Mouse (Mus musculus): ENCODE results near the gene Esam.

Esam gene

DNA sequence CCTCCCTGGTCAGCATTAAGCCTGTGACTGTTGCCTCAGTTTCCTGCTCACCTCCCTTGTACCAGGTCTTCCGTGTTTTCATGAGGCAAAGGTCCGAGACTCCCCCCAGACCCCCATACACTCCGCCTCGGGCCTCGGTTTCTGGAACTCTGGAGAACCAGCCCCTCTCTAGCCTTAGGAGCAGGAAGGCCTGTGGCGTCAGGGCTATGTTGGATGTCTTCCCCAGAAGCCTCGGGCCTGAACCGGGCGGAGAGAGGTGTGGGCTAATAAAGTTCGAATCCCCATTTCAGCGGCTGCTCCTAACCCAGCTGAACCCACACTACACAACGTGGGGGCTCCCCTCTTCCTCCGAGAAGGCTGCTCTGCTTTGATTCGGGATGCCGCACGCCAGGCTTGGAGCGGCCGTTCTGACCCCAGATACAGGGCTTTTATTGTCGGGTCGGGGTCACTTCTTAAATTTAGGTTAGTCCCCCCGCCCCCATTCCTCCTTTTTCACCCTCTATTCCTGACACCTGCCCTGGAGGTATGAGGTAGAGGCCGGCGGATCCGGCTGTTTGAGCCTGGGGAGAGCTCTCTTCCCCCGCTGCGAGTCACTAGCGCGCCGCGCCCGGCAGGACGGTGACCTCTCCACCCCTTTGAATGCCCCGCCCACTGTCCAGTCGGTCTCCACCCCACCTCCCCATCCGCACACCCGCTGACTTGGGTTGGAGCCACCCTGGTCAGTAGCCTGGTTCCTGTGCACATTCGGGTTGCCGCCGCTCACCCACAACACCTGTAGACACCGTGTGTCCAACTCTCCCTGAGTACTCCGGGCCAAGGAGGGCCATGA lies at the start of gene Esam:
Gene Esam (plus strand): TSS at position 683 of the 829 bp plus-strand sequence.
- DNase-seq: peak; percentile 90 to 92

DNA sequence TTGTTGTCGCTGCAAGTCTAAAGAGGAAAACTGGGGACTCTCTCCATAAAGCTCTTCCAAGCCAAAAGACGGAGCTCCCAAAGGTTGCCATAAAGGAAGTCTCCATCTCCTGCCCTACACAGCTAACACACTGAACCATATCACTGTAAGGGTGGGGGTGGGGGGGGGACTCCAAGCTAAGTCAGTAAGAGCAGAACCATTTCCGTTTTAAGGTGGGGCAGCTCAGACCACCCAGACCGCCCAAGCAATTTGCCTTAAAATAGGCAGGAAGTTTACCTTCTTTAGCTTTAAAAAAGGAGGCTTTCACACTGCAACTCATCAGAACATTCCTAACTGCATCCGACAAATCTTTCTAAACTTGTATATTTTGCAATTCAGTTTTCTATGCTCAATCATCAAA lies 42.7 kb upstream of the Esam start:
- no peak for DNase-seq

DNA sequence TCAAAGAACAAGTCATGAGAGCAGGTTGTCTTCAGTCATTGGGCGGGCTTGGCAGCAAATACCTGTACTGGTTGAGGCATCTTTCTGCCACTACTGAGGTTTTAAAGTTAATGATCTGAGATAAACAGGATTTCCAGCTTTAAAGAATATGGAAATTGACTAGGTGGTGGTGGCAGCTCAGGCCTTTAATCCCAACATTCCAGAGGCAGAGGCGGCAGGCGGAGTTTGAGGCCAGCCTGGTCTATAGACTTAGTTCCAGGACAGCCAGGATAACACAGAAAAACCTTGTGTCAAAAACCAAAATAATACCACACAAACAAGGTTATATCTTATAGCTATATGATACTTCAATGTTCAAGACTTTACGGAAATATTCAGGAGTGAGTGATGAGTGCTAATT lies 39.8 kb upstream of the Esam start:
- DNase-seq: no peak

DNA sequence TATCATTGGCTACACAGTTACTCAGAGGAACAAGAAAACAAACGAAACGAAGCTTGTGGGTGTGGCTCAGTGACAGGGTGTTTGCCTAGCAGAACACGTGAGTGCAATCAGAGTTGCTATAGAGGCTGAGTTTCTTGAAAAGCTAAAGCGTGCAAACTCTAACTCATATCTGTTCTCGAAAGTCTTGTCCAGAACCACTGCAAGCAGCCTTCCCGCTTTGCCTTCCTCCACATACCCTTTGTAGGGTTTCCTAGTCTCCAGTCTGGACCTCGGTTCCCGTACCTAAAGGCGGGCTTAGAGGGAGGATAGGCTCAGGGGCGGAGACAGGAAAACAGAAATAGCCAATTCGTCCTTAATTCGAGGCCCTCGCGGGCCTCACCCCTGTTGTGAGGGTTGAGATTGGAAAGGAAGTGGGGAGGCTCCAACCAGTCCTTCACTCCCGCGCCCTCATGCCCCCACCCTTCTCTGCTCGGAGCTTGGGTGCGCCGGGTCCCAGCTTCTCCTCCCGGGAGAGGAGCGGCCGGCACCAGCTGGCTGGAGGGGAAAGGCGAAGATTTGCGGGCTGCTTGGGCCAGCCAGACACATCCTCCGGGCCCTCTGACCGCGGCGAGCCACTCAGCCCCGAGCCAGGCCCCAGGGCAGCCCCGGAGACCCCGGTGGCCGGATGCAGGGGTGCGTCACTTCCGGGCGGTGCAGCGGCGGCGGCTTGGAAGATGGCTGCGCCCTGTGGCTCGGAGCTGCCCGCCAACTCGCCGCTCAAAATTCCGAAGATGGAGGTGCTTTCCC lies 39.1 kb upstream of the Esam start, which contains the start of gene Msantd2:
Gene Msantd2 (plus strand): TSS at position 709 of the 786 bp plus-strand sequence.
- peak; percentile 91 to 96 for DNase-seq

DNA sequence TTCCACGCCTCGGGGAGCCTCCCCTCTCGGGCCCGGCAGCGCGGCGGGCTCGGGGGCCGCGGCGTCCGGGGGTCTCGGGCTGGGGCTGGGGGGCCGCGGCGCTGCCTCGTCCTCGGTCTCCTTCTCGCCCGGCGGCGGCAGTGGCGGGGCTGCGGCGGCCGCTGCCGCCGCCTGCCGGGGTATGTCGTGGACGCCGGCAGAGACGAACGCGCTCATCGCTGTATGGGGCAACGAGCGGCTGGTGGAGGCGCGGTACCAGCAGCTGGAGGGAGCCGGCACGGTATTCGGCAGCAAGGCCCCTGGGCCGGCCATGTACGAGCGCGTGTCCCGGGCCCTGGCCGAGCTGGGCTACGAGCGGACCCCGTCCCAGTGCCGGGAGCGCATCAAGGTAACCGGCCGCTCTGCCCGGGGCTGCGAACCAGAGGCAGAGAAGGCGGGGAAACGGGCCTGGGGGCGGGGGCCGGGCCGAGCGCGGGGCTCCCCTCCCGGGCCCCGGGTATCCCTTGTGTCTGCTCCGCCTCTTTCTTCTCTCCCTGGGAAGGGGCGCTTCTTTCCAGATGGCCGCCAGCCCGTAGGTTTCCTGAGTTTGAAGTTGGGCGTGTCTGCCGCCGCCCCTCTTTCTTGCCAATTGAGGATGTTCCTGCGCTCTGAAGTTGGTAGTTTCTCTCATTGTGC lies 38.3 kb upstream of the Esam start:
- peak; percentile 27 to 65 for DNase-seq

DNA sequence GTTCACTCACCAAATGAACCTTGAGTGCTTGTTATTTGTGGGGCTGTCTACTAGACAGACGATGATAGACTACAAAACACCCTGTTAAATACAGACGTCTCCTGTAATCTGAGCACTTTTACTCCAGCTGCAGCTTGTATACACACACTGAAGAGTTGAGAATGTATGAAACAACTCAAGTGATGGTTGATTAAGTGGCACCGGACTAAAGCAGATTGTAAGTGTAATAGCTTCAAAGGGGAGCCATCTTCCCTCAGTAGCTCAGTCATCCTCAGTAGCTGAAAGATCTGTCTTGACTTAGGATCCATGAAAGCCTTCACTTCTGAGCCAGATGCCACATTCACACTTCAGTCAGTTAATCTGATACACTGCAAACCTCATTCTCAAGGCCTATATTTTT lies 32.1 kb upstream of the Esam start:
- DNase-seq: no peak

DNA sequence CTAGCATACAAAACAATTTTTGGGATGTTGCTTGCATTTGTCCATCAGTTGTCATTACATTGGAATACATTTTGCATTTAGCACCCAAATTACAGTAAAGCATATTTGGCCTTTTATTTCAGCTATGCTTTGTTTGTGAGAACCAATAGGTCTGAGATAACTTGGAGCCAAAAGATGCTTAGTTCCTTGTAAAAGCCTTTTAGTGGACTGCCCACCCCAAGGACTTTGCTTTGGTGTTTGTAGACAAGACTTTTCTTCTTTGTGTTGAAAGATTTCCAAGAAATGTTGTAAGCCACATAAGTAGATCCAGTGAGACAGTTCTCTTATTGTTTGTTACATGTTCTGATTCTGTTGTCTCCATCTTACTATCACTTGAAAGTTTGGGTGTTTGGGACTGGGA lies 31.6 kb upstream of the Esam start:
- DNase-seq: no peak

DNA sequence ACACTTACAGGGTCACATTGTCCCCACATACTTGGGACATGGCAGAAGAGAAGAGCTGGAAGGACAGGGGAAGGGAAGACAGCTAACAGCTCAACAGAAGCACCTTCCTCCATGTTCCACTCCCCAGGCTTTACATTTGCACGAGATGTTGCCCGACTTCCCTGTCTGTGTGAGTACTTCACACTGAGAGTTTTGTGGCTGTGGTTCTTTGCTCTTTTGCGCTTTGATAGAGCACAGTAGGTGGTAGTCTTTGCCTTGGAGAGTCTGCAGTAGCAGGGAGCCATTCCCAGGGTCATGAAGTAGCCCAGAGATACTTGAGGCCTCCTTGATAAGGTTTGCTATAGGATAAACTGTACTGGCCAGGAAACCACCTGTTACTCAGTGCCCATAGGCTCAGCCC lies 27.7 kb upstream of the Esam start:
- DNase-seq: no peak

DNA sequence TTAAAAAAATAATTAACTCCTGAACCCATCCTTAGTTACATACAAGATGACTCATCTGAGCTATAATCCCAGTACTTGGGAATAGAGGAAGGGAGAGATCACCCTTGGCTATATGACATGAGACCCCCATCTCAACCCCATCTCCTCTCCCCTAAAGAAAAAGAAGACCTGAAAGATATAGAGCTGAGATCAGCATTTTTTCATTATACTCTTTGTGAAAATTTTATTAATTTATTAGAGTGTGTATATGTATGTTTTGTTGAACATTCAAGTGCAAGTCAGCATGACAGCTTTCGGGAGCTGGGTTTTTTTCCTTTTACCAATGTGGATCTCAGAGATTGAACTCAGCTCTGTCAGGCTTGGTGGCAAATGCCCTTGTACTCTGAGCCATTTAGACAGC lies 26.7 kb upstream of the Esam start:
- DNase-seq: no peak

DNA sequence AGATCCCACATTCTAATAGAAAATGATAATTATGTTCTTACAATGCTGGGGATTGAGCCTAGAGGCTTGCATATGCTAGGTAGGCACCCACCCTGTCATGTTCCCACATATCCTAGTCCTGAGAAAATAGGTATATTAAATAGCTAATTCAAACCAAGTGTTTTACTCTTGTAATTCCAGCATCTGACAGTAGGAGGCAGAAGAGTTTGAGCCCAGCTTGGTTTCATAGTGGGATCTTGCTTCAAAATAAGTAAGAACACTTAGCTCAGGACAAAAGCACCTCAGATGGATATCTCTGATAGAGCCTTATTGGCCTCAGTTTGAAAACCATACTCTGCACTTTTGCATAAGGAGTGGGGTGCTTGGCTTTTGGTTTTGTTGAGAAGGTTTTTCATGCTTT lies 23.5 kb upstream of the Esam start:
- DNase-seq: no peak

DNA sequence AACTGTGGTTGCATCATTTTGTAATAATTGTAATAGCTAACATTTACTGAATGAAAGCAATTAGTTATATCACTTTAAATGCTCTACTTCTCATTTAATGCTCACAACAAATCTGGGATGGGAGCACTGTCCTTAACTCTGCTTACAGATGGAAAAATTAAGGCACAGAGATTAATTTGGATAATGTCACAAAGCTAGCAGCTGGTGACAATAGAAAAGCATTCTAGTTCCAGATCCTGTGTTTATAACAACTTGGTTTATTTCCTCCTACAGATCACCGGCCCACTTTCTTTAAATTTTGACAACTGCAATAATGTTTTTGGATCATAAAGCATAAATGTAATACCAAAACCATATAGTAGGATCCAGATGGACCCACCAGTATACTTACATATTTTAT lies 21.9 kb upstream of the Esam start:
- no peak for DNase-seq

DNA sequence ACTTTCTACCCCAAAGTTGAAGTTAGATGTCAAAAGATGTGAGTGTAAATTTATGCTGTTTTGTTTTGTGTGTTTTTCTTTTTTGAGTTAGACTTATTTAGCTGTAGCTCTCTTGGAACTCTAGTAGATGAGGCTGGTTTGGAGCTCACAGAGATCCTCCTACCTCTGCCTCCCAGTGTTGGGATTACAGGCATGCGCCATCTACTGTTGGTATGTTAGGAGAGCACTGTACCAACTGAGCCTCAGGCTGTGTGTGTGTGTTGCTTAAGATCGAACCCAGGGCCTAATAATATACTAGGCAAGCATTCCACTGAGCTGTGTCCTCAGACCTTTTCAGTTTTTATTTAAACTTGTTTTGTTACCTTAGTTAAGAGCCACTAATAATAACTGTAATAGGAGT lies 15.8 kb upstream of the Esam start:
- DNase-seq: peak in 1 of 2 experiments; percentile 30

DNA sequence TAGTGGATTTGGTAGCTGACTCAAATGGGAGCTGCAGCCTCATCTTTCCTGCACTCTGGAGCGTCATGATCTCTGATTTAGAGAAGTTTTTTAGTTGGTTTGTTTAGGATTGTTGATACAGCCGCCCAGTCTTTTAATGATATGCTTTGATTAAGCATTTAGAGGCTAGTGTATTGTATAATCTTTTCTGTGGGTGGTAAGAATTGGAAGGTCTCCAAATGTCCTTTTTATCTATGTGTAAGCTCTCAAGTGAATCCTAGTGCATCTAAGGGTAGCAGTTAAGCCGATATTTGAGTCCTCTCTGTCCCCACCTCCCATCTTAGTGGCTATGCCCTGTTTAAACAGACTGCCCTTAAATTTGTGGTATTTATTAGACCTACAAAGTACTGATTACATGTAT lies 13.4 kb upstream of the Esam start:
- no peak for DNase-seq

DNA sequence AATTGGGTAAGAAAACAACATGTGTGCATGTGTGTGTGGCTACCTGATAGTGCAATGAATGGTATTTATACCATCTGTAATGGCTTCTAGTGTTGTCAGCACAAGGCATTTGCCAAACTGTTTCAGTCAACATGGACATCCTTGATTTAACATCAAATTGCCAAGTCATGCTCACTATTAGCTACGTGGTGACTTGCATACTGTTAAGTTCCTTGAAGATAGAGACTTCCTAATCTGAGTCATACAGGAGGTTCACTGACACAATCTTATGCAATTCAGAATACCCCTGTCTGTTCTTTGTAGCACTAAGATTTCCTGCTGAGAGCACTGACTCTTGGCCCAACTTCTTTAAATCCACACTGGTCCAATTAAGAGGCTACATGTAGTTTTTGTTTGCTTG lies 10.4 kb upstream of the Esam start:
- DNase-seq: no peak

DNA sequence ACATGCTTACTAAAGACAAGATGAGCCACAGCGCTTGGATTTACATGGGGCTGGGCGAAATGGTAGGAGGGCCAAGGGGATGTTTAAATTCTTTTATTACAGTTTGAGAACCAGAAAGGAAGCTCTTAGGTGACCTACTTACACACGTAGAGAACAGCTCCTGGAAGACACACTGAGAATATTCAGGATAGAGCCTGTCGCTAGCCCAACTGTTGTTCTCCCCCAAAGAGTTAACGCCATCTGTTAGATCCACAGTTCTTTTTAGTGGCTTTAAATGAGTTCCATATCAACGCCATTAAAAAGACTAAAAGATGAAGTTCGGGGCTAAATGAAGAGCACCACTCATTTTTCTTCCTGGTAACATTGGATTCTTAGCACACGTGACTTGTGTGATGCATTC lies 8.9 kb upstream of the Esam start:
- no peak for DNase-seq

DNA sequence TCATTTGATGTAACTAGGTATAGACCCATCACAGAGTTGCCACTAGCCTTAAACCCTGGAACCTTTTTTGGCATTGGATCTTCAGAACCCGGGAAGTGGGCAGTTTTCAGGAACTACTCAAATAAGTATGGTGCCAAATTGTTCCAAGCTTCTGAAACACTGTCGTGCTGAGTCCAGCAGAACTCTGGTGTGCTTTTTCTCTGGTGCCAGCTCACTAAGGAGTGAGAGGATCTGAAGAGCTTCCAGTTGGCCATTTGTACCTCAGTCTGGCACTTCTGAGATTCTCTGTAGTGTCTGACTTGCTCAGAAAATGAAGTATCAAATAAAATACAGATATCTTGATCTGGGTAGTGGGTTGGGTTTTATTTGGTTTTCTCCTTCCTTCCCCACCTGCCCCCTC lies 7.9 kb upstream of the Esam start:
- DNase-seq: no peak

DNA sequence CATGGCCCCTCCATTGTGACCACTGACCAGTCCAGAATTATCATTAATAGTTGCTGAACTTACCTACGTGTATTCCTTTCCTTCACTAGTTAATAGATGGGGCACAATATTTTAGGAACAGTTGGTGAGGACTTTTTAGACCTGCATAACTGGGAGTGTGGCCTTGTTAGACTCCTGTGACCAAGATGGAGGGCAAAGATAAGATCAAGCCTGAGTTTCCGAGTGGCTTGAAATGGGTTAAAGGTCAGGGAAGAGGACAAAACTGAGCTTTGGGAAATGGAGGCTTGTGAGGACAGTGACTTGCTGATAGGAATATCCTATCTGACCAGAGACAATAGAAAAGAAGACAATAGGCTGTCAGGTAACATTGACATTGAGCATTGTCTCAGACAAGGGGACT lies 2.4 kb upstream of the Esam start:
- DNase-seq: no peak

DNA sequence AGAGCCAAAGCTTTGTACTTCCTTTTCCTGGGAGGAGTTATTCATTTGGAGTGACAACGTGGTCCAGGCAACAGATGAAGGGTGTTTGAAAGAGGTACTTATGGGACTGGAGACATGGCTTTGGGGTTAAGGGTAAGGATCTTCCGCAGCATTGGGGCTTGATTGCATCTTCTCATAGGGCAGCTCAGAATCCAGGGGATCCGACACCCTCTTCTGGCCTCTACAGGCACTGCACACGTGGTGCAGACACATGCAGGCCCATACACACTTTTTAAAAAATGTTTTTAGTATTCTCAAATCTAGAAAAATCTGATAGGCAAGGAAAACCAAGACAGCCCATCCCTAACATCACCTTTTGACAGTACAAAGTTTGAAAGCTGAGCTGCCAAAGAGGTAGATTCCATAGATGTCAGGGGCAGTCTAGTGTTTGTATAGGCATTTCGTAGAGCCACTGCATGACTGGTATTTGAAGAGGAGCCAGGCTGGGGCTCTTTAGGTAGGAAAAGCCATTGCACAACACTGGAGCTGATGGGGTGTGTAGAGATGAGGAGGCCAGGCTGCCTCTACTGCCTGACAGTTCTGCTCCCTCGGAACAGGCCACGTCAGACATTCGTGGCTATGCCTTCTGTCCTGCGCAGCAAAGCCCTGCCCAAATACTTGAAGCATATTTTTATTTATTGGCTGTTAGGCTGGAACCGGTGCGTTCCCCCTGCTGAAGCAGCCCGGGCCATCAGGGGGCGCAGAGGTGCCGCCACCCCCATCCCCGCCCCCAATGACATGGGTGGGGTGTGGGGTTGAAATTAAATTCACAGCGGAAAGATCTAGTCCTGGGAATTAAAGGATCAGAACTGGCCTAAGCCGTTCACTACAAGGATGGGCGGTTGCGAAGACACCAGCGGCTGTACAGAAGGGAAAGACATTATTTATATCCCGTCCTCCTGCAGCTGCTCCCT lies 1.2 kb upstream of the Esam start:
- peak; percentile 42 to 60 for DNase-seq

DNA sequence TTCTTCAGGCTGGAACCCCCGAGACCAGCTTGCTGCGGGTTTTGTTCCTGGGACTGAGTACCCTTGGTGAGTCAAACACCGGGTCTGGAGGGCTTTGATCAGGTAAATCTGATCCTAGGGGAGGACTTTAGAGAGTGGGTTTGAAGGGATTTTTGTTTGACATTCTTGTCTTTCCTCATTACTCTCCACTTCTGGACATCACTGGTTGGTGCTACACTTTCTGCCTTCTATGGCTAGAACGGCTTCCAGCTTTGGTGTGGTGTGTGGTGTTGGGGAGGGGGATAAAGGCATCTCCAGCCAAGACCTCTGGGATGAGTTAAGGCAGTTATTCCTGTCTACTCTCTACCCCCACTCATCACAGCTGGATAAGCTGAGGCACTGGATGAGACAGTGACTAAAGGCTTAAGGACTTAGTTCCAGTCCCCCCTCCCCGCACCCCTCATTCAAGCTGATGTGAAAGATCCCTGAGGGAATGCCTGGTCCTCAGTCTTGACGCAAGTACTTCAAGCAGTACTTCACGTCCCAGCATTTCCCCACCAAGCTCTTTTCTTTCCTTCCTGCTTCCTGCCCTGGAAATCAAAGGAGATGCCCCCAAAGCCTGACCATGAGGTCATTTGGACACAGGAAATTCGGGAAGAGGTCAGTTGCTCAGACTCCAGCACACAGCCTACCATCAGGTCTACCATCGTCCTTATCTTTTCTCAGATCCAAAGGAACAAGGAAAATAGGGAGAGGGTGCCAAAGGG lies 520 bp downstream of the Esam start:
- DNase-seq: peak; percentile 31 to 71

DNA sequence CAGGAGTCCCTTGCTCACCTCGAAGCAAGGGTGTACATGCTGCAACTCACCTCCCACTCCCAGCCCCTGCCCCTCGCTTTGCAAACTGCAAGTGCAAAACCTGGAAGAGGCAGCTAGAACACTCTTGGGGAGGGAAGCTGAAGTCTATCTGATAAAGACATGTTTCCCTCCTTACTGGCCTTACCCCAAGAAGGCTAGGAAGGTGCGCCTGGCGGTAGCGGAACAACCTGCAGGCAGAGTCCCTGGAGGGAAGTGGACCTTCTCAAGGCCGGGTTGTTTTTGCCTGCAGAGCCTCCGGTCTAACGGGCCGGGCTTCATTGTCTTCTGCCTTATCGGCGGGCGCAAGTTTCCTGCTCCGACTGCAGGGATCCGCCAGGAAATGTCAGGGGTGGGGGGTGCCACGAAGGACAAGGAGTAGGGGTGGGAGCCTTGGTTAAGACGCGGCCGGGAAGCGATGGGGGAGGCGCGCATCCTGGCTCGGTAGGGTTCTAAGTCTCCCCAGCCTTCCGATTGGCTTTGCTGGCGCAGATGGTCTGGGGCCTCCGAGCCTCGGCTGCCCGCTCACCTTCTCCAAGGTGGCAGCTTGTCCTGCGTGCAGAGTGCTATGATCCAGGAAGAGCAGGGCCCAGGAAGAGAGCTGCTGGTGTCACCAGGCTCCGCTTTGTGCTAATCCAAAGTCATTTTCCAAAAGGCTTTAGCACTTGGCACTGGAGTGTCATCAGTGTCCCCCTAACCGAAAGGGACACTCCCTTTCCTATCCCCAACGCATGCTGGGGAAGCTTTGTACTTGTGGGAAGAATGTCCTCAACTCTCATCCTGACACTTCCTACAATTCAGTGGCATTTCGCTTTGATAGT lies 2.4 kb downstream of the Esam start:
- DNase-seq: peak; percentile 87 to 88

All from kidney, postnatal 36 days (tissue).